Mouse (Mus musculus): ENCODE measurements at regions not wholly inside any gene's neighbourhood (a gene's known extent, or its start where the extent isn't known, plus 50 kb on each side); places are given as distances from the start of the nearest gene placed in this dataset.

GRCm38 (mm10) chr1:122141362-122141761, 573.6 kb upstream of the Ddx18 start:
- TF ChIP-seq CTCF (IDR thresholded peaks at IDR 0.05): no peak
- TF ChIP-seq EP300 (IDR thresholded peaks at IDR 0.05): no peak
